Mouse (Mus musculus): ENCODE results near the gene Lrp6. TPM values are rescaled to one million over a fixed set of nuclear protein-coding genes. Genes with fewer than 3 reads are reported as not detected.

Gene Lrp6
- polyA plus RNA-seq, 1 experiment from 2014 or later: 35.0 TPM

DNA sequence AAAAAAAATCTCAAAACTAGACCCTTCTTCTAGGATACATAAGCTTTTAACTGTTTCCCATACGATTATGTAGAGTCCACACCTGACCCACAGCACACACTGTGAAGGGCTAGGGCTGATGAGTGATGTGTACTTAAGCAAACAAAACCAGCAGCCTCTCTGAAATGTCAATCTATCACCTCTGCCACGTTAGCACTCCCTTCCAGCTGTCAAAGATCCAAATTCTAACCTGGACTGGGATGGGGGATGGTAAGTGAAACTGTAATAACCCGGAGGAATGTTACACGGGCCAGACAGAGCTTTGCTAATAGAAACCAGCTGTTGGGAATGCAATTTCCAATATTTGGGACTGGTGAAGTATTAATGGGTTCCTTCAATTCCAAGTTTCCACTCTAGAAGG is 61.9 kb downstream of the Lrp6 start:
- DNase-seq (ENCODE audit: low spot score) (no peak), ATAC-seq (replicated peaks; ENCODE audit: low FRiP score, low TSS enrichment, low read depth) (no peak)
- H3K4me2 ChIP-seq (ENCODE audit: low read length): no peak overlapping the region
- peaks cover 42% of the 10 kb centered on the region for H3K36me3 ChIP-seq (ENCODE audit: control insufficient read depth, insufficient read depth, low read length)
- no peak overlapping the region for H3K9ac ChIP-seq (ENCODE audit: low read length)
- no peaks in the 10 kb centered on the region for H3K27me3 ChIP-seq (replicated peaks; ENCODE audit: control insufficient read depth, insufficient read depth, low read length)
- no peaks in the 10 kb centered on the region for H3K9me3 ChIP-seq (ENCODE audit: control insufficient read depth, low read length)
- H3K27ac ChIP-seq (ENCODE audit: low read depth): no peak overlapping the region
- 24% methylated on average over 4 of the region's 4 CpGs for WGBS
- no peak overlapping the region for H3K4me3 ChIP-seq (ENCODE audit: low read depth, low read length)
- H3K4me1 ChIP-seq (replicated peaks; ENCODE audit: control insufficient read depth, insufficient read depth, low read length): peaks cover 20% of the 10 kb centered on the region

DNA sequence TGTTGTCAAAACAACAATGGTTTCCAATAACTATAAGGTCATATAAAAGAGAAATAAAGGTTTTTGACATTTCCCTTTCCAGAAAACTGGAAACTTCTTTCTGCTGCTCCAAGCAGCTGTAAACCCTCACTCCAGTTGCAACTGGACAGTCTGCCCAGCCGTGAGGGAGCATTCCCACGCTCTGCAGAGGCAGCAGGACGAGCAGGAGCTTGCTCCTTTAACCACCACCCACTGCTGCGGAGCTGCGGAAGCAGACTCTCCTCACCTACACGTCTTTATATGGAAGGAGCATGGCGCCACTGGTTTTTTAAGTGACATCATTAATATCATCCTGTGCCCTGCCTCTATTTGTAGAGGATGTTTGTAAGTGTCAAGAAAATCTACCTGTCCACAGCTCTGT is 64.4 kb downstream of the Lrp6 start:
- H3K27ac ChIP-seq (ENCODE audit: low read depth): no peak overlapping the region
- peaks cover 25% of the 10 kb centered on the region for H3K4me1 ChIP-seq (replicated peaks; ENCODE audit: control insufficient read depth, insufficient read depth, low read length)
- no peak overlapping the region for H3K4me2 ChIP-seq (ENCODE audit: low read length)
- 50% methylated on average over 7 of the region's 7 CpGs for WGBS
- no peaks in the 10 kb centered on the region for H3K9me3 ChIP-seq (ENCODE audit: control insufficient read depth, low read length)
- no peaks in the 10 kb centered on the region for H3K27me3 ChIP-seq (replicated peaks; ENCODE audit: control insufficient read depth, insufficient read depth, low read length)
- H3K4me3 ChIP-seq (ENCODE audit: low read depth, low read length): no peak overlapping the region
- H3K36me3 ChIP-seq (ENCODE audit: control insufficient read depth, insufficient read depth, low read length): peaks cover 52% of the 10 kb centered on the region
- no peak for DNase-seq (ENCODE audit: low spot score)
- H3K9ac ChIP-seq (ENCODE audit: low read length): no peak overlapping the region
- no peak for ATAC-seq (replicated peaks; ENCODE audit: low FRiP score, low TSS enrichment, low read depth)

DNA sequence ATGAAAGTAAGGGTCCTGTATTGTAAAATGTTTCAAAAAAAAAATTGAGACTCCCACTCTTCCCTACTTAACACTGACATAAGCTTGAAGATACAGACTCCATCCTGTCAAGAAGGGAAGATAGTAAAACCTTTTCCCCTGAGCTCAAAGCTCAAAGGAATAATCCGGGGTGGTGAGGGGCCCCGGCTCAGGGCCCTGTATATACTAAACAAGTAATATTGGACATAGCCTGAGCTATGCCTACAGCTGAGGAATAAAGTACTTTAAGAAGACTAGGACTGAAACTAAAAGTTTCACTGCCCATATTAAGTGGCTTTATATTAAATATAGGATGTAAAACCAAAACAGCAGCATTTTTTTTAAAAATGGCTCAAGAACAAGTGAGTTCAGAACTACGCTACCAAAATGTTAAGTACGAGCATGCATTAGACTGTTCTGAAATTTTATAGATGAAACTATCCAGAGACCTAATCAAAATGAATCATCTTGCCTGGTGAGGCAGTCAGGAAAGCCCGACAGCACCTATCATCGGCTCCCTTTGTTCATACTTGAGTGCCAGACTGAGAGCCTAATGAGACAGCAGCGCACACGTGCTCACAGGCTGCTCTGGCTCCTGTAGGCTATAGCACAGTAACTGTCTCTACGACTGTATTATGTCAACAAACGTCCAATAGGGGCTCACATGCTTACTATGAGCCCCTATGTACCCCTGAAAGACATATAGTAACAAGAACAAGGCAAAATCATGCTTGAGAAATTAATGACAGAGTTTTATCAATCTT is 66.2 kb downstream of the Lrp6 start:
- Histone ChIP-seq H3K9me3 (ENCODE audit: control insufficient read depth, low read length) (no peaks in the 10 kb centered on the region), H3K36me3 (ENCODE audit: control insufficient read depth, insufficient read depth, low read length) (peaks cover 35% of the 10 kb centered on the region), H3K4me3 (ENCODE audit: low read depth, low read length) (no peak overlapping the region), H3K27ac (ENCODE audit: low read depth) (no peak overlapping the region), H3K4me2 (ENCODE audit: low read length) (no peak overlapping the region), H3K4me1 (replicated peaks; ENCODE audit: control insufficient read depth, insufficient read depth, low read length) (peaks cover 25% of the 10 kb centered on the region), H3K9ac (ENCODE audit: low read length) (no peak overlapping the region), H3K27me3 (replicated peaks; ENCODE audit: control insufficient read depth, insufficient read depth, low read length) (no peaks in the 10 kb centered on the region)
- ATAC-seq (replicated peaks; ENCODE audit: low FRiP score, low TSS enrichment, low read depth) (no peak), DNase-seq (ENCODE audit: low spot score) (no peak)
- WGBS: 39% methylated on average over 10 of the region's 10 CpGs

DNA sequence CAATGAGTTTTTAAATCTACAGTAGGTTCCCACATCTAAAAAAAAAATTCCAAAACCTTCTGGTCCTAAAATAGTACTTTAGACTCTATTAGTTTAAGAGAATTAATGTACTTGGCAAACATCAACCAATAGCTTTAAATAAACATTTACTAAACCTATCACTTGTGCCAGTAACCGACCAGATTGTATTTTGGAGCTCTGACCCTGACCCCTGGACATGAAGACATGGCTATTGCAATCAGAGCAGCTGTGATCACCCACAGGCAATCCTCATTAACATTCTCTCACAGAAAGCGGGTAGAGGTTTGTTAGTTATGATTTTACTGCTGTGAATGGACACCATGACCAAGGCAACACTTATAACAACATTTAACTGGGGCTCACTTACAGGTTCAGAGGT is 67.7 kb downstream of the Lrp6 start:
- ATAC-seq (replicated peaks; ENCODE audit: low FRiP score, low TSS enrichment, low read depth): no peak
- H3K4me1 ChIP-seq (replicated peaks; ENCODE audit: control insufficient read depth, insufficient read depth, low read length): peaks cover 27% of the 10 kb centered on the region

DNA sequence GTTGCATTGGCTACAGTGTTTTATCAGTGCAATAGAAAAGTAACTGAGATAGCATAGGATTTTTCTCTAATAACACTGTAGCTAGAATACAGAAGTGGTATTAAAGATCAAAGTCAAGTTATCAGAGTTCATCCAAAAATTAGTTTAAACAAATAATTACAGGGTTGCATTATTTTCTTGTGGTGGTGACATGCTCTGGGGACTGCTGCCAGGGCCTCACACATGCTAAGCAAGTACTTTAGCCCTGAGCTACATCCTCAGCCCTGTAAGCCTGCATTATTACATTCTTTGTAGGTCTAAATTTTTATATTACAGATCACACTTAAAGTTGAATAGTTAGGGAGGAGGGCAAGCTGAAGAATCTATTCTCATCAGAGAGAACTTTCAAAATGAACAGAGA is 68.2 kb downstream of the Lrp6 start:
- Histone ChIP-seq H3K4me3 (ENCODE audit: low read depth, low read length) (no peak overlapping the region), H3K9ac (ENCODE audit: low read length) (no peak overlapping the region), H3K9me3 (ENCODE audit: control insufficient read depth, low read length) (no peaks in the 10 kb centered on the region), H3K27me3 (replicated peaks; ENCODE audit: control insufficient read depth, insufficient read depth, low read length) (no peaks in the 10 kb centered on the region), H3K27ac (ENCODE audit: low read depth) (no peak overlapping the region), H3K4me1 (replicated peaks; ENCODE audit: control insufficient read depth, insufficient read depth, low read length) (peaks cover 27% of the 10 kb centered on the region), H3K4me2 (ENCODE audit: low read length) (no peak overlapping the region), H3K36me3 (ENCODE audit: control insufficient read depth, insufficient read depth, low read length) (peaks cover 16% of the 10 kb centered on the region)
- ATAC-seq (replicated peaks; ENCODE audit: low FRiP score, low TSS enrichment, low read depth): no peak
- DNase-seq (ENCODE audit: low spot score): no peak

More for the DNA sequence above, 67.7 kb downstream of the Lrp6 start:
- Histone ChIP-seq H3K27ac (ENCODE audit: low read depth) (no peak overlapping the region), H3K36me3 (ENCODE audit: control insufficient read depth, insufficient read depth, low read length) (peaks cover 22% of the 10 kb centered on the region), H3K4me3 (ENCODE audit: low read depth, low read length) (no peak overlapping the region), H3K9ac (ENCODE audit: low read length) (no peak overlapping the region), H3K4me2 (ENCODE audit: low read length) (no peak overlapping the region), H3K27me3 (replicated peaks; ENCODE audit: control insufficient read depth, insufficient read depth, low read length) (no peaks in the 10 kb centered on the region), H3K9me3 (ENCODE audit: control insufficient read depth, low read length) (no peaks in the 10 kb centered on the region)
- DNase-seq (ENCODE audit: low spot score): no peak
- WGBS: 63% methylated on average over 2 of the region's 2 CpGs

DNA sequence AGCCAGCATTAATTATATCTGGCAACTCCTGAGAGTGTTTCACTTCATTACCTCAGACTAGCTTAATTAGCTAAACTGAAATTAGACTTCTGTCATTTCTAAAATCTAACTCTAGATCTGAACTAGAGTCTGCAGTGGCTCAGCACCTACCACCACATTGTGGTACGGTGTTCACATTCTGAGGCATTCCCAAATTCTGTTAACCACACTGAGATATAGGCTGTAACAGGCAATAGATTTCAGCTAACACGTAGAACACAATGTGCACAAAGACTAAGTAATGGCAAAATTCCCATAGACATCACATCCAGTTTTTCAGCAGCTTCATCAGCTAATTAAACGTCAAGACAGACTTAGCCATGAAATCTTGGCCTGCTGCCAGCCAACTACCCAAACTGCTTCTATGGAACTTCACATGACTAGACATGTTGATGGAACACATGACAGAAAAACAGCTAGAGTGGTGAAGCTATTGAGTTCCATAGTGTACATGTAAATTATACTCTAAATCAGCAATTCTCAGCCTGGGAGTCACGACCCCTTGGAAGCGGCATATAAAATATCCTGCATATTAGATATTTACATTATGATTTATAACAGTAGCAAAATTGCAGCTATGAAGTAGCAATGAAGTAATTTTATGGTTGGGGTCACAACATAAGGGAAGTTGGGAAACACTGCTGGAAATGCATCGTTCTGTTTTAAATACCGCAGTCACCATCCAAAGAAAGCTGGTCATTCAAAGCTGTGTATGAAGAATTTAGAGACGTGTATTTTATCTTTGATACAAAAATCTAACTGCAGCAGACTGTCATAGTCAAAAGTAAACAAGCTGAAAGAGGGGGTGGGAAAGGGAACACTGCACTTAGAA is 71.7 kb downstream of the Lrp6 start:
- 72% methylated on average over 8 of the region's 8 CpGs for WGBS
- H3K27ac ChIP-seq (ENCODE audit: low read depth): no peak overlapping the region
- no peak for ATAC-seq (replicated peaks; ENCODE audit: low FRiP score, low TSS enrichment, low read depth)

DNA sequence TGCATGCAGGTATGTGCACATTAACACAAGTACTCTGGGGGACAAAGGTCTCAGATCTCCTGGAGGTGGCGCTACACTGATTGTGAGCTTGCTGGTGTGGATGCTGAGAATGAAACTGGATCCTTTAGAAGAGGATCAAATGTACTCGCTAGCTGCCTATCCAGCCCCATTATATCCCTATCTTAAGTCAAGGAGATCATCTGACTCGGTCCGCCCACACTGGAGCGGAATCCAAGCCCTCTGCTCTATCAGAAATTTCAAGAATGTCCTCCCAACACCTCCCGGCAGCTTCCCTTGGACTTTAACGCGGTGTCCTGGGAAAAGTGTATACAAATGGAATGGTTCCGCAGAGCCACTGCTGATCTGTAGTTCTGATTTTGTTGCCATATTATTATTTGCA is 77.1 kb downstream of the Lrp6 start:
- H3K9ac ChIP-seq (ENCODE audit: low read length): no peak overlapping the region
- no peak for DNase-seq (ENCODE audit: low spot score)
- H3K4me1 ChIP-seq (replicated peaks; ENCODE audit: control insufficient read depth, insufficient read depth, low read length): no peaks in the 10 kb centered on the region
- H3K9me3 ChIP-seq (ENCODE audit: control insufficient read depth, low read length): no peaks in the 10 kb centered on the region
- no peak overlapping the region for H3K4me2 ChIP-seq (ENCODE audit: low read length)
- no peak overlapping the region for H3K27ac ChIP-seq (ENCODE audit: low read depth)
- H3K4me3 ChIP-seq (ENCODE audit: low read depth, low read length): no peak overlapping the region
- no peak for ATAC-seq (replicated peaks; ENCODE audit: low FRiP score, low TSS enrichment, low read depth)
- H3K36me3 ChIP-seq (ENCODE audit: control insufficient read depth, insufficient read depth, low read length): peaks cover 19% of the 10 kb centered on the region
- no peaks in the 10 kb centered on the region for H3K27me3 ChIP-seq (replicated peaks; ENCODE audit: control insufficient read depth, insufficient read depth, low read length)
- 72% methylated on average over 9 of the region's 9 CpGs for WGBS

More for the DNA sequence above, 71.7 kb downstream of the Lrp6 start:
- H3K4me3 ChIP-seq (ENCODE audit: low read depth, low read length): no peak overlapping the region
- H3K4me2 ChIP-seq (ENCODE audit: low read length): no peak overlapping the region
- no peaks in the 10 kb centered on the region for H3K9me3 ChIP-seq (ENCODE audit: control insufficient read depth, low read length)
- peaks cover 8% of the 10 kb centered on the region; the same call in 1 of the 2 replicates for H3K4me1 ChIP-seq (replicated peaks; ENCODE audit: control insufficient read depth, insufficient read depth, low read length)
- H3K9ac ChIP-seq (ENCODE audit: low read length): no peak overlapping the region
- no peaks in the 10 kb centered on the region for H3K27me3 ChIP-seq (replicated peaks; ENCODE audit: control insufficient read depth, insufficient read depth, low read length)
- DNase-seq (ENCODE audit: low spot score): no peak
- peaks cover 15% of the 10 kb centered on the region for H3K36me3 ChIP-seq (ENCODE audit: control insufficient read depth, insufficient read depth, low read length)

DNA sequence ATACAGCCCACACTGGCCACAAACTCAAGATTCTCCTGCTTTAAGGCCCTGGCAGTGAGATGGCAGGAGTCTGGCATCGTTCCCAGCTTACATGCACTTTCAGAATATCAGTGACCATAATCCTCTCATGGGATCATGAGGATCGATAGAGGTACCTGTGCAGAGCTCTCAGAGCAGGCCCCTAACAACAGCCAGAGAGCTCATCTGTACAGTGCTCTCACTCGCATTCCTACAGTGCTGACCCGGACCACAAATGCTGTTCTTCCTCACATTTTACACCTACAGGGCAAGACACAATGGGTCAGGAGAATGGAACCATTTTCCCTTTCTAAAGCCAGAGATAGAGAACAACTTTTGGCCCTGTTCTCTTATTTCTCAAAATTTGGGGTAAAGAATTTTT is 77.6 kb downstream of the Lrp6 start:
- Histone ChIP-seq H3K36me3 (ENCODE audit: control insufficient read depth, insufficient read depth, low read length) (peaks cover 24% of the 10 kb centered on the region), H3K4me1 (replicated peaks; ENCODE audit: control insufficient read depth, insufficient read depth, low read length) (no peaks in the 10 kb centered on the region), H3K4me2 (ENCODE audit: low read length) (no peak overlapping the region), H3K27me3 (replicated peaks; ENCODE audit: control insufficient read depth, insufficient read depth, low read length) (no peaks in the 10 kb centered on the region), H3K9ac (ENCODE audit: low read length) (no peak overlapping the region), H3K4me3 (ENCODE audit: low read depth, low read length) (no peak overlapping the region), H3K9me3 (ENCODE audit: control insufficient read depth, low read length) (no peaks in the 10 kb centered on the region), H3K27ac (ENCODE audit: low read depth) (no peak overlapping the region)
- 91% methylated on average over 4 of the region's 4 CpGs for WGBS
- ATAC-seq (replicated peaks; ENCODE audit: low FRiP score, low TSS enrichment, low read depth): no peak
- DNase-seq (ENCODE audit: low spot score): no peak

Data from intestine, embryonic 14.5 days (tissue).